Mouse (Mus musculus) embryonic facial prominence, embryonic 14.5 days (tissue): ENCODE measurements around the gene Trappc1. TPM values are rescaled to one million over a fixed set of nuclear protein-coding genes. Genes with fewer than 3 reads are reported as not detected.

Experiments used
- polyA plus RNA-seq: library from polyadenylated mRNA; unstranded; fragments of >200 nt; fragmentation: Nextera tagmentation; extraction: Ambion mirVana; gene quantifications from 2 replicates; pipeline ENCODE4 v1.2.1, GENCODE M21; 2014

The Trappc1 gene
- polyA plus RNA-seq, 1 experiment from 2014 or later = 147 TPM

Other genes with a start within 250 kb of the Trappc1 start
- gene Vamp2, start 235.5 kb upstream of the Trappc1 start, polyA plus RNA-seq = 89.1 and 97.0 TPM in 2 replicates
- 21.5 and 28.2 TPM in 2 replicates for gene Per1, start 228.8 kb upstream of the Trappc1 start, polyA plus RNA-seq
- 0.21 and 0.45 TPM in 2 replicates for gene Hes7, start 203.6 kb upstream of the Trappc1 start, polyA plus RNA-seq
- gene 9130213A22Rik, start 201.4 kb upstream of the Trappc1 start, polyA plus RNA-seq = 0.14 and 0.63 TPM in 2 replicates
- gene Aloxe3, start 198.1 kb upstream of the Trappc1 start, polyA plus RNA-seq = 0.39 and 1.9 TPM in 2 replicates
- 0.62 and 4.8 TPM in 2 replicates for gene Alox12b, start 167.0 kb upstream of the Trappc1 start, polyA plus RNA-seq
- gene Alox8, start 126.1 kb upstream of the Trappc1 start, polyA plus RNA-seq = 0.22 TPM in 1 of 2 replicates, not detected in the other
- 0.15 and 0.33 TPM in 2 replicates for gene Gucy2e, start 86.9 kb upstream of the Trappc1 start, polyA plus RNA-seq
- 12.4 and 15.7 TPM in 2 replicates for gene Cntrob, start 205 bp upstream of the Trappc1 start, polyA plus RNA-seq
- 1.7 and 2.0 TPM in 2 replicates for gene Kcnab3, start 2.3 kb downstream of the Trappc1 start, polyA plus RNA-seq
- gene Rnf227, start 16.5 kb downstream of the Trappc1 start, polyA plus RNA-seq = 15.6 and 17.1 TPM in 2 replicates
- 68.9 and 73.3 TPM in 2 replicates for gene Chd3, start 45.4 kb downstream of the Trappc1 start, polyA plus RNA-seq
- 160 and 177 TPM in 2 replicates for gene Naa38, start 71.5 kb downstream of the Trappc1 start, polyA plus RNA-seq
- gene Cyb5d1, start 71.7 kb downstream of the Trappc1 start, polyA plus RNA-seq = 23.8 and 24.2 TPM in 2 replicates
- 19.2 and 21.0 TPM in 2 replicates for gene Tmem88, start 74.3 kb downstream of the Trappc1 start, polyA plus RNA-seq
- 24.2 and 24.3 TPM in 2 replicates for gene Kdm6b, start 89.7 kb downstream of the Trappc1 start, polyA plus RNA-seq
- gene Dnah2, start 225.1 kb downstream of the Trappc1 start, polyA plus RNA-seq = 6.2 and 6.5 TPM in 2 replicates
- gene Efnb3, start 236.2 kb downstream of the Trappc1 start, polyA plus RNA-seq = 7.3 and 8.6 TPM in 2 replicates